Mouse (Mus musculus): ENCODE measurements around the gene Tie1. TPM values are rescaled to one million over a fixed set of nuclear protein-coding genes. Genes with fewer than 3 reads are reported as not detected.

Tie1 gene
- polyA plus RNA-seq, 1 experiment: 11.7 TPM

GRCm38 (mm10) chr4:118436820-118437603 is 52.8 kb downstream of the Tie1 start, which contains the start of gene Cdc20:
Gene Cdc20, minus strand, starts transcription at chr4:118437352.
- Histone ChIP-seq H3K27ac (ENCODE audit: control insufficient read depth, insufficient read depth, low read length) (peak within 1 kb of the TSS; percentile 79), H3K27me3 (ENCODE audit: control insufficient read depth, insufficient read depth, low read length) (no peaks in the 10 kb centered on the region), H3K4me3 (ENCODE audit: control insufficient read depth, insufficient read depth, low read length) (peak within 1 kb of the TSS; percentile 86), H3K36me3 (ENCODE audit: control insufficient read depth, insufficient read depth, low read length) (peaks cover 14% of the 10 kb centered on the region), H3K4me1 (replicated peaks; ENCODE audit: control insufficient read depth, insufficient read depth, low read length) (peaks cover 22% of the 10 kb centered on the region)
- under 1% methylated on average over 67 of the region's 67 CpGs for WGBS
- TF ChIP-seq CTCF (IDR thresholded peaks at IDR 0.05; ENCODE audit: borderline replicate concordance, control insufficient read depth, extremely low read depth, insufficient read depth, low read length, poor library complexity) (no peak), POLR2A (IDR thresholded peaks at IDR 0.05; ENCODE audit: control insufficient read depth, extremely low read depth, insufficient read depth, low read length, poor library complexity) (peak; percentile 72)
- peak; percentile 89 for DNase-seq

GRCm38 (mm10) chr4:118432332-118432731 is 57.5 kb downstream of the Tie1 start:
- no peak overlapping the region for H3K27ac ChIP-seq (ENCODE audit: control insufficient read depth, insufficient read depth, low read length)
- H3K4me3 ChIP-seq (ENCODE audit: control insufficient read depth, insufficient read depth, low read length): no peak overlapping the region
- no peaks in the 10 kb centered on the region for H3K27me3 ChIP-seq (ENCODE audit: control insufficient read depth, insufficient read depth, low read length)
- H3K36me3 ChIP-seq (ENCODE audit: control insufficient read depth, insufficient read depth, low read length): peaks cover 28% of the 10 kb centered on the region
- no peak for DNase-seq
- H3K4me1 ChIP-seq (replicated peaks; ENCODE audit: control insufficient read depth, insufficient read depth, low read length): peaks cover 32% of the 10 kb centered on the region
- no peak for TF ChIP-seq CTCF (IDR thresholded peaks at IDR 0.05; ENCODE audit: borderline replicate concordance, control insufficient read depth, extremely low read depth, insufficient read depth, low read length, poor library complexity)
- WGBS: 97% methylated on average over 8 of the region's 8 CpGs

GRCm38 (mm10) chr4:118429215-118429895 is 60.5 kb downstream of the Tie1 start:
- no peaks in the 10 kb centered on the region for H3K27me3 ChIP-seq (ENCODE audit: control insufficient read depth, insufficient read depth, low read length)
- H3K27ac ChIP-seq (ENCODE audit: control insufficient read depth, insufficient read depth, low read length): no peak overlapping the region
- 70% methylated on average over 7 of the region's 7 CpGs for WGBS
- no peak overlapping the region for H3K4me3 ChIP-seq (ENCODE audit: control insufficient read depth, insufficient read depth, low read length)
- TF ChIP-seq CTCF (IDR thresholded peaks at IDR 0.05; ENCODE audit: borderline replicate concordance, control insufficient read depth, extremely low read depth, insufficient read depth, low read length, poor library complexity) (no peak), POLR2A (IDR thresholded peaks at IDR 0.05; ENCODE audit: control insufficient read depth, extremely low read depth, insufficient read depth, low read length, poor library complexity) (no peak)
- H3K4me1 ChIP-seq (replicated peaks; ENCODE audit: control insufficient read depth, insufficient read depth, low read length): peaks cover 17% of the 10 kb centered on the region
- DNase-seq: no peak
- peaks cover 28% of the 10 kb centered on the region for H3K36me3 ChIP-seq (ENCODE audit: control insufficient read depth, insufficient read depth, low read length)

DNA sequence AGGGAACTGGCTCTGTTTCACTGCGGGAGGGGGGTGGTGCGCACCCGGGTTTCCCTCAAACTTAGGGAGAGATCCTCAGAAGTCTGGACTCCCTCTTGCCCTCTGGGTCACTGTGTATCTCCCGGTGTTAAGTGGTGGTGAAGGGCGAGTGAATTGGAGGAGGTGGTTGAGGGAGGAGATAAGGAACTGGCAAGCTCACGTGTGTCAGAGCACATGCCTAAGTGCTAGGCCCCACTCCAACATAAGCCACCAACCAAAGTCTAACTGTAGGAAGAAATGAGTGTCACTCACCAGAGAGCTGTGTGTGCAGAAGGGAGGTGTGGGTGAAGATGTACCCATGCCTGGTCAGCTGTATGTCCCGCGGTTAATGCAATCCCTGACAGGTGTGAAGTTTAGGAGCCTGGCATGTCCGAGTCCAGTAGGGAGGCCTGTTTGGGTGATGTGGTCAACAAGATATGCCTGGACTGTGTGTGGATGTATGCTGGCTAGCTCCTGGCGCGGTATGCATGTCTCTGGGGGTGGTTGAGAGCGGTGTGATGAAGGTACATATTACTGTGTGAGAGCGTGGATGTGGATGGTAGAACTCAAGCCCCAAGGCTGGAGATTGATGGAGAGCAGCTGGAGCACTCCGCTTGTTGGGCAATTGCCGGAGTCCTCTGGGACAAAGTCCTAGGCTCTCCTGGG is 61.2 kb downstream of the Tie1 start:
- WGBS: 38% methylated on average over 15 of the region's 15 CpGs

GRCm38 (mm10) chr4:118427768-118428451 is 62.0 kb downstream of the Tie1 start, which contains the start of gene Elovl1:
Gene Elovl1, plus strand, starts transcription at chr4:118428093.
- peak; percentile 77 for DNase-seq
- no peak for TF ChIP-seq POLR2A (IDR thresholded peaks at IDR 0.05; ENCODE audit: control insufficient read depth, extremely low read depth, insufficient read depth, low read length, poor library complexity)
- TF ChIP-seq CTCF (IDR thresholded peaks at IDR 0.05; ENCODE audit: borderline replicate concordance, control insufficient read depth, extremely low read depth, insufficient read depth, low read length, poor library complexity): peak; percentile 65; the same call in 1 of the 2 replicates
- peaks cover 22% of the 10 kb centered on the region for H3K36me3 ChIP-seq (ENCODE audit: control insufficient read depth, insufficient read depth, low read length)
- H3K27ac ChIP-seq (ENCODE audit: control insufficient read depth, insufficient read depth, low read length): peak within 1 kb of the TSS; percentile 38; the same call in 1 of the 2 replicates
- H3K4me1 ChIP-seq (replicated peaks; ENCODE audit: control insufficient read depth, insufficient read depth, low read length): peaks cover 17% of the 10 kb centered on the region
- WGBS: 0% methylated on average over 20 of the region's 31 CpGs
- no peaks in the 10 kb centered on the region for H3K27me3 ChIP-seq (ENCODE audit: control insufficient read depth, insufficient read depth, low read length)
- H3K4me3 ChIP-seq (ENCODE audit: control insufficient read depth, insufficient read depth, low read length): peak within 1 kb of the TSS; percentile 79

More for the DNA sequence above, 61.2 kb downstream of the Tie1 start:
- TF ChIP-seq CTCF (IDR thresholded peaks at IDR 0.05; ENCODE audit: borderline replicate concordance, control insufficient read depth, extremely low read depth, insufficient read depth, low read length, poor library complexity) (no peak), POLR2A (IDR thresholded peaks at IDR 0.05; ENCODE audit: control insufficient read depth, extremely low read depth, insufficient read depth, low read length, poor library complexity) (no peak)
- Histone ChIP-seq H3K27me3 (ENCODE audit: control insufficient read depth, insufficient read depth, low read length) (no peaks in the 10 kb centered on the region), H3K36me3 (ENCODE audit: control insufficient read depth, insufficient read depth, low read length) (peaks cover 28% of the 10 kb centered on the region), H3K27ac (ENCODE audit: control insufficient read depth, insufficient read depth, low read length) (peak overlapping the region; percentile 38; the same call in 1 of the 2 replicates), H3K4me3 (ENCODE audit: control insufficient read depth, insufficient read depth, low read length) (peak overlapping the region; percentile 79), H3K4me1 (replicated peaks; ENCODE audit: control insufficient read depth, insufficient read depth, low read length) (peaks cover 17% of the 10 kb centered on the region)
- DNase-seq: no peak

DNA sequence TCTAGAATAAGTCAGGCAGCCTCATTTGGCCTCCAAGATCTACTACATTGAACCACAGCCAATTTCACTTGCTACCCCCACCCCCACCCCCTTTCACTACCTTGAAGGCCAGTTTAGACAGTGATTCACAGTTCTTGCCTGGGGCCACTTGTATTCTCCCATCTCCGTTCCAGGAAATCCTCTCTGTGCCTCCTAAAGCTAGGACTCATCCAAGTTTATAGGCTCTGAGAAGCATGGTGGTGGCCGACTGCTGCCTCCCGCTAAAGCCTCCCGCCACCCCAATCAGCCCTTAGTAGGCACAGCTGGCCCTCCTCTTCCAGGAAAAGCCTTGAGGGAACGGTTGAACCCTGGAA is 62.5 kb downstream of the Tie1 start:
- peak overlapping the region; percentile 79 for H3K4me3 ChIP-seq (ENCODE audit: control insufficient read depth, insufficient read depth, low read length)
- peaks cover 18% of the 10 kb centered on the region for H3K36me3 ChIP-seq (ENCODE audit: control insufficient read depth, insufficient read depth, low read length)
- peaks cover 17% of the 10 kb centered on the region for H3K4me1 ChIP-seq (replicated peaks; ENCODE audit: control insufficient read depth, insufficient read depth, low read length)
- TF ChIP-seq CTCF (IDR thresholded peaks at IDR 0.05; ENCODE audit: borderline replicate concordance, control insufficient read depth, extremely low read depth, insufficient read depth, low read length, poor library complexity) (no peak), POLR2A (IDR thresholded peaks at IDR 0.05; ENCODE audit: control insufficient read depth, extremely low read depth, insufficient read depth, low read length, poor library complexity) (no peak)
- 13% methylated on average over 5 of the region's 5 CpGs for WGBS
- no peak for DNase-seq
- peak overlapping the region; percentile 28; the same call in 1 of the 2 replicates for H3K27ac ChIP-seq (ENCODE audit: control insufficient read depth, insufficient read depth, low read length)
- no peaks in the 10 kb centered on the region for H3K27me3 ChIP-seq (ENCODE audit: control insufficient read depth, insufficient read depth, low read length)

All from thymus, adult 2 months (tissue).